Mouse (Mus musculus) lung, adult 2 months (tissue): ENCODE results near the gene Nfasc. TPM values are rescaled to one million over a fixed set of nuclear protein-coding genes. Genes with fewer than 3 reads are reported as not detected.

Source experiments
- DNase-seq: peaks from one replicate; pipeline ENCODE4 v3.0.0; 2022
- H3K4me1 ChIP-seq: fragments of 200-500 bp; 2 replicates; pipeline ENCODE4 v1.6.1; 2011; ENCODE audit warnings: low read length; ENCODE audit not compliant: control insufficient read depth, insufficient read depth
- H3K4me3 ChIP-seq: fragments of 200-500 bp; replicated peaks from 2 replicates; pipeline ENCODE3; 2011; ENCODE audit warnings: low read depth, mild to moderate bottlenecking, control low read depth, low read length; ENCODE audit errors: extremely low read depth
- CTCF ChIP-seq: fragments of 200-500 bp; IDR thresholded peaks from 2 replicates; pipeline ENCODE4 v1.5.1; 2011; ENCODE audit warnings: mild to moderate bottlenecking, low read length, control low read depth; ENCODE audit not compliant: insufficient read depth
- POLR2A ChIP-seq: fragments of 200-500 bp; IDR thresholded peaks from 2 replicates; pipeline ENCODE4 v1.6.1; 2011; ENCODE audit warnings: low read depth, mild to moderate bottlenecking, control low read depth, low read length, borderline replicate concordance; ENCODE audit errors: extremely low read depth
- WGBS: fragments of 180-500 bp; shearing (Covaris S2); methylation state at CpG from one replicate; pipeline ENCODE4 v1.1.7; 2018; 5-methylcytosine and 5-hydroxymethylcytosine counted together
- polyA plus RNA-seq: library from polyadenylated mRNA; depleted of rRNA; stranded (reverse); fragments of >200 nt; gene quantifications from 2 replicates; pipeline ENCODE4 v1.2.3, GENCODE M21; 2012

Gene Nfasc
- polyA plus RNA-seq, 1 experiment: 0.15 TPM

GRCm38 (mm10) chr1:132654769-132655168 lies 86.8 kb downstream of the Nfasc start:
- WGBS: 68% methylated on average over 9 of the region's 9 CpGs
- no peak overlapping the region for H3K4me3 ChIP-seq
- no peak for TF ChIP-seq CTCF
- no peak for TF ChIP-seq POLR2A
- DNase-seq: no peak
- H3K4me1 ChIP-seq: no peaks in the 10 kb centered on the region

GRCm38 (mm10) chr1:132653841-132654457 lies 87.6 kb downstream of the Nfasc start:
- WGBS: 74% methylated on average over 12 of the region's 12 CpGs
- H3K4me3 ChIP-seq: no peak overlapping the region
- no peaks in the 10 kb centered on the region for H3K4me1 ChIP-seq
- DNase-seq: no peak
- TF ChIP-seq POLR2A: no peak
- no peak for TF ChIP-seq CTCF

GRCm38 (mm10) chr1:132653161-132653560 lies 88.4 kb downstream of the Nfasc start:
- no peak for DNase-seq
- no peak for TF ChIP-seq CTCF
- no peak for TF ChIP-seq POLR2A
- no peaks in the 10 kb centered on the region for H3K4me1 ChIP-seq
- WGBS: 83% methylated on average over 9 of the region's 9 CpGs
- no peak overlapping the region for H3K4me3 ChIP-seq

- WGBS: 69% methylated on average over 9 of the region's 9 CpGs
- no peaks in the 10 kb centered on the region for H3K4me1 ChIP-seq
- no peak overlapping the region for H3K4me3 ChIP-seq
- DNase-seq: no peak
- TF ChIP-seq CTCF: no peak
- no peak for TF ChIP-seq POLR2A
Measured at GRCm38 (mm10) chr1:132650680-132651079, 90.9 kb downstream of the Nfasc start.

GRCm38 (mm10) chr1:132647958-132648357 lies 93.6 kb downstream of the Nfasc start:
- H3K4me1 ChIP-seq: no peaks in the 10 kb centered on the region
- no peak for TF ChIP-seq POLR2A
- no peak for TF ChIP-seq CTCF
- DNase-seq: no peak
- WGBS: 33% methylated on average over 6 of the region's 6 CpGs
- no peak overlapping the region for H3K4me3 ChIP-seq

- 45% methylated on average over 13 of the region's 13 CpGs for WGBS
- H3K4me3 ChIP-seq: no peak overlapping the region
- TF ChIP-seq POLR2A: no peak
- no peak for TF ChIP-seq CTCF
- no peak for DNase-seq
- H3K4me1 ChIP-seq: no peaks in the 10 kb centered on the region
Measured at GRCm38 (mm10) chr1:132641049-132641795, 100.4 kb downstream of the Nfasc start.

GRCm38 (mm10) chr1:132640256-132640655 lies 101.3 kb downstream of the Nfasc start:
- WGBS: 62% methylated on average over 6 of the region's 6 CpGs
- Histone ChIP-seq H3K4me3 (no peak overlapping the region), H3K4me1 (no peaks in the 10 kb centered on the region)
- no peak for TF ChIP-seq CTCF
- no peak for TF ChIP-seq POLR2A
- no peak for DNase-seq

GRCm38 (mm10) chr1:132637346-132637745 lies 104.3 kb downstream of the Nfasc start:
- H3K4me1 ChIP-seq: no peaks in the 10 kb centered on the region
- TF ChIP-seq POLR2A (no peak), CTCF (no peak)
- WGBS: 84% methylated on average over 7 of the region's 7 CpGs
- no peak overlapping the region for H3K4me3 ChIP-seq
- no peak for DNase-seq

GRCm38 (mm10) chr1:132629611-132630370 lies 111.8 kb downstream of the Nfasc start:
- 54% methylated on average over 5 of the region's 5 CpGs for WGBS
- Histone ChIP-seq H3K4me3 (no peak overlapping the region), H3K4me1 (no peaks in the 10 kb centered on the region)
- no peak for DNase-seq
- TF ChIP-seq CTCF (no peak), POLR2A (no peak)

GRCm38 (mm10) chr1:132628599-132628998 lies 113.0 kb downstream of the Nfasc start:
- Histone ChIP-seq H3K4me1 (no peaks in the 10 kb centered on the region), H3K4me3 (no peak overlapping the region)
- no peak for DNase-seq
- TF ChIP-seq POLR2A (no peak), CTCF (no peak)
- WGBS: 65% methylated on average over 3 of the region's 3 CpGs
